12 mouse cellular contexts compared by ENCODE assay signal in the genomic region with DNA sequence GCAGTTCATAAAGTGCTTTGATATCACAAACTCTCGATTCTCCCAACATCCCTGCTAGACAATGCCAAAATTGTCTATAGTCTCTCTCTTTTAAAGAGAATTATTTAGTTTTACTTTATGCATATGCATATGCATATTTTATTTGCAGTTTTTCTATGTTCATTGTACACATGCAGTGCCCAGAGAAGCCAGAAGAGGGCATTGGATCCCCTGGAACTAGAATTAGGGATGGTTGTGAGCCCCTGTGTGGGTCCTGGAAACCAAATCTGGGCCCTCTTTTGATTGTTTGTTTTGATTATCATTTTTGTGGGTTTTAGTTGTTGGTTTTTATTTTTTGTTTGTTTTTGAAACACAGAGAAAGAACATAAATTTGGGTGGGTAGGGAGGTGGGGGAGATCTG.
"Had no signal": no experiment of that assay in that cellular context is flagged by ENCODE, and none has a peak within 500 bp of the region (broad histone marks: within the 10 kb centered on the region; RNA-seq: fewer than 3 reads in every experiment).

No protein-coding gene starts in this region.

- H3K27ac ChIP-seq: limb, embryonic 13.5 days; liver, embryonic 15.5 days; stomach, embryonic 15.5 days had no signal

- H3K27me3 ChIP-seq: limb, embryonic 13.5 days; liver, embryonic 15.5 days; stomach, embryonic 15.5 days had no signal

- H3K4me2 ChIP-seq: limb, embryonic 13.5 days; liver, embryonic 15.5 days; midbrain, embryonic 11.5 days; stomach, embryonic 15.5 days had no signal

- H3K9me3 ChIP-seq: limb, embryonic 13.5 days; liver, embryonic 15.5 days; stomach, embryonic 15.5 days had no signal

- H3K9ac ChIP-seq: limb, embryonic 13.5 days; liver, embryonic 15.5 days; stomach, embryonic 15.5 days had no signal

- H3K4me3 ChIP-seq: limb, embryonic 13.5 days; liver, embryonic 15.5 days; stomach, embryonic 15.5 days had no signal

- H3K36me3 ChIP-seq: limb, embryonic 13.5 days; liver, embryonic 15.5 days; stomach, embryonic 15.5 days had no signal

- H3K4me1 ChIP-seq: liver, embryonic 15.5 days; stomach, embryonic 15.5 days had no signal

- DNase-seq: kidney, adult 11 months; kidney, postnatal 14 days; layer of hippocampus, postnatal 36 days; left cerebral cortex, postnatal 4 days; lung, postnatal 4 days; right cerebral cortex, postnatal 14 days; thymus, postnatal 36 days had no signal

- ATAC-seq: midbrain, embryonic 16.5 days had no signal
